Mouse (Mus musculus) kidney, postnatal 0 days (tissue): Measurements from ENCODE around the gene 2700049A03Rik. TPM values are rescaled to one million over a fixed set of nuclear protein-coding genes. Genes with fewer than 3 reads are reported as not detected.

Source experiments
- ATAC-seq: fragments of 200-750 bp; cut with Nextera tagmentation; replicated peaks from 2 replicates; pipeline ENCODE4 v1.8.0; 2017; ENCODE audit warnings: low read depth, moderate number of reproducible peaks, moderate TSS enrichment, moderate library complexity; ENCODE audit not compliant: low FRiP score
- DNase-seq: peaks from one replicate; pipeline ENCODE4 v3.0.0-alpha.2; 2016; ENCODE audit warnings: low spot score
- H3K27ac ChIP-seq: fragments of 300-500 bp; sonication (generic); 2 replicates; pipeline ENCODE4 v1.5.1; 2014; ENCODE audit warnings: mild to moderate bottlenecking
- H3K27me3 ChIP-seq: fragments of 300-500 bp; sonication (generic); 2 replicates; pipeline ENCODE4 v1.6.1; 2014; ENCODE audit warnings: low read length, mixed read lengths; ENCODE audit not compliant: insufficient read depth
- H3K36me3 ChIP-seq: fragments of 300-500 bp; sonication (generic); 2 replicates; pipeline ENCODE4 v1.6.1; 2014; ENCODE audit warnings: low read length, mixed read lengths; ENCODE audit not compliant: insufficient read depth
- H3K4me1 ChIP-seq: fragments of 300-500 bp; sonication (generic); replicated peaks from 2 replicates; pipeline ENCODE4 v1.6.1; 2014; ENCODE audit warnings: antibody characterized with exemption, low read length, mixed read lengths; ENCODE audit not compliant: insufficient read depth
- H3K4me2 ChIP-seq: fragments of 300-500 bp; sonication (generic); 2 replicates; pipeline ENCODE4 v1.6.1; 2014; ENCODE audit warnings: mild to moderate bottlenecking, low read length, moderate library complexity, mixed read lengths
- H3K4me3 ChIP-seq: fragments of 300-500 bp; sonication (generic); replicated peaks from 2 replicates; pipeline ENCODE4 v1.5.1; 2014; ENCODE audit warnings: low read depth, low read length
- H3K9ac ChIP-seq: fragments of 300-500 bp; sonication (generic); 2 replicates; pipeline ENCODE4 v1.6.1; 2014; ENCODE audit warnings: low read depth, low read length
- H3K9me3 ChIP-seq: fragments of 300-500 bp; sonication (generic); replicated peaks from 2 replicates; pipeline ENCODE4 v1.6.1; 2016; ENCODE audit warnings: low read length, inconsistent platforms, mixed read lengths
- CTCF ChIP-seq: IDR thresholded peaks from 2 replicates; pipeline ENCODE4 v1.5.1; 2016; ENCODE audit warnings: antibody characterized with exemption, low read depth, mild to moderate bottlenecking, moderate library complexity
- WGBS: fragments of 180-500 bp; shearing (Covaris S2); extraction: QIAGEN DNeasy Blood & Tissue Kit; methylation state at CpG from one replicate; pipeline ENCODE4 v1.1.7; 2014; 5-methylcytosine and 5-hydroxymethylcytosine counted together
- polyA plus RNA-seq: library from polyadenylated mRNA; unstranded; fragments of >200 nt; fragmentation: Nextera tagmentation; extraction: Ambion mirVana; gene quantifications from 2 replicates; pipeline ENCODE4 v1.2.1, GENCODE M21; 2015

Gene 2700049A03Rik
- polyA plus RNA-seq, 1 experiment from 2014 or later: 10.7 TPM

DNA sequence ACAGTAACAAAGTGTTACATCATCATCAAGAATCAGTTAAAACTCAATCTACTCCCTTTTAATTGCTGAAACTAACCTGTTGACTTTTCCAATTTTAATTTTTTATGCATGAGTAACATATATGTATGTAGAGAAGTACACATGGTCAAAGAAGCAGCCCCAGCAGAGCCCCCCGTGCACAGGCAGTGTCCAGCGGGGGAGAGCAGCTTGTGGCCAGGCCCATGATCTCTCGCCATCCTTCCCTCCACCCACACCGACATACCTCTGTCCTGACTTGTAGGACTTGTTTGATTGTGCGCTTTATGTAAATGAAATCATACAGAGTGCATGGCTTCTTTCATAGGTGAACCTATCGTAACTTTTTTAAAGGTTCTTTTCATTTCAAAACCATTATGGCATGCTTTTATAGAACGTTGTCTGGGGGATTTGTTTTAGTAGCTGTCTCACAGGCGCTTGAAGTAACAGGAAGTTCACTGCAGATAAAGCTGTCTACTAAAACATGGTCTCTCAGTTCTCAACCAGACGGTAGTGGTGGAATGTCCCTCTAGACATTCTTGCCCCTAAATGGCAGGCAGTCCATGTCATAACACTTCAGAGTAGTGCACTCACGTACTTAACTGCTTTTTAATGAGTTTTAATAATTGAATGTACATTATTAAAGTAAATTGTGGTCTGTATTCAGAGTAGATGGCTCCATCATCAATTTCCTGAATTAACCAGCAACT is 92.4 kb downstream of the 2700049A03Rik start:
- Histone ChIP-seq H3K4me3 (no peak overlapping the region), H3K36me3 (no peaks in the 10 kb centered on the region), H3K9ac (no peak overlapping the region), H3K4me2 (no peak overlapping the region), H3K27me3 (no peaks in the 10 kb centered on the region), H3K27ac (no peak overlapping the region), H3K4me1 (no peaks in the 10 kb centered on the region), H3K9me3 (no peaks in the 10 kb centered on the region)
- no peak for ATAC-seq
- TF ChIP-seq CTCF: no peak
- WGBS: 52% methylated on average over 10 of the region's 10 CpGs
- peak; percentile 68 for DNase-seq

DNA sequence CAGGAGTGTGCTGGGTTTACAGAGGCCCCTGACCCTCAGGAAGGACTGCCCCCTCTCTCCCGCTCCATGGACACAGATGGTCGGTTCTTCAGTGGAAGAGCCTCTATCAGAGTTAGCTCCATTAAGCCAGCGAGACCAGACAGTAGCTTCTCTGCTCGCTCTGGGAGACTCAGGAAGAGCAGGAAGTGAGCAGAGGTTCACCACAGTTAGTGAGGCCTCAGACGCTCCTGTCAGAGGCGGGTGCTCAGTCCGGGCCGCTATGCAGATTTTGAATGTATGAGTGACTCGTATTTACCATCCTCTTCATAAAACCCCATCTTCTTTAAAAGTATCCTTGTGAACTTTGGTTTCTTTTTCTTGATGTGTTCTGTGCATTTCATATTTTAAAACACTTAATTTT is 94.9 kb downstream of the 2700049A03Rik start:
- no peak overlapping the region for H3K4me3 ChIP-seq
- no peaks in the 10 kb centered on the region for H3K36me3 ChIP-seq
- DNase-seq (no peak), ATAC-seq (no peak)
- H3K4me1 ChIP-seq: no peaks in the 10 kb centered on the region
- no peak overlapping the region for H3K27ac ChIP-seq
- H3K27me3 ChIP-seq: no peaks in the 10 kb centered on the region
- H3K9me3 ChIP-seq: no peaks in the 10 kb centered on the region
- no peak for TF ChIP-seq CTCF
- 81% methylated on average over 9 of the region's 9 CpGs for WGBS
- no peak overlapping the region for H3K4me2 ChIP-seq
- H3K9ac ChIP-seq: no peak overlapping the region

DNA sequence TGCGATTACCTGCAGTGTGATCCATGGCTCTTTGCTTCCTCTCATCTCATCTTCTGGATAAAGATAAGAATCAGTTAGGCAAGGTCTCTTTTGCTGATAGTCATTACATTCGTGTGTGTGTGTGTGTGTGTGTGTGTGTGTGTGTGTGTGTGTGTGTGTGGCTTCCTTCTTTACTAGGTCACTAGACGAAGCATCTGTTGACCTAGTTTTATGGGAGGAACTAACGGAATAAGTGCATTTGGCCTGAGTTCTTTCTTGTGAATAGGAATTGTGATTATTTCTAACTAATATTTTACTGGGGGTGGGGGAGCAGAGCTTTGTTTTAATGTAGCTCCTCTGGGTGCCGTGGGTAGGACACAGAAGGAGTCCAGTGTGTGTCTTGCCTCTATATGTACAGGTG is 96.8 kb downstream of the 2700049A03Rik start:
- H3K27ac ChIP-seq: no peak overlapping the region
- WGBS: 69% methylated on average over 5 of the region's 5 CpGs
- H3K4me1 ChIP-seq: no peaks in the 10 kb centered on the region
- H3K9me3 ChIP-seq: no peaks in the 10 kb centered on the region
- H3K4me2 ChIP-seq: no peak overlapping the region
- no peaks in the 10 kb centered on the region for H3K27me3 ChIP-seq
- ATAC-seq (no peak), DNase-seq (no peak)
- TF ChIP-seq CTCF: no peak
- no peaks in the 10 kb centered on the region for H3K36me3 ChIP-seq
- H3K9ac ChIP-seq: no peak overlapping the region
- no peak overlapping the region for H3K4me3 ChIP-seq

DNA sequence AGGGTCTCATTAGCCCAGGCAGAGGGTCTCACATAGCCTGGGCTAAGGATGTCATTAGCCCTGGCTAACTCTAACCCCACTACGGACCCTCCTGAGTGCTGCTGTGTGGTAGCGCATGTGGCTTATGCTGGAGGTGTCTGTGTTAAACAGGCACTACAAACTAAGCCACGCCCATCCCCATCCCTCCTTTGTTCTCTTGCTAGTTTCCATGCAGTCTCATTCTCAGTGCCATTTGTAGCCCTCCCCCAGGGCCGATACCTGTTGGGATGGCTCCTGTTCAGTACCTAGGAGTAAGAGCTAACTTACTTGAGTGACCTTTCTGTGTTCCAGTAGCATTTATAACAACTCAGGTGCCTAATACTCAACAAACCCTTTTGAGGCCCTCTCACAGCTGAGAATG is 100.4 kb downstream of the 2700049A03Rik start:
- Histone ChIP-seq H3K36me3 (peaks cover 3% of the 10 kb centered on the region; the same call in 1 of the 2 replicates), H3K27me3 (no peaks in the 10 kb centered on the region), H3K9ac (no peak overlapping the region), H3K27ac (no peak overlapping the region), H3K4me3 (no peak overlapping the region), H3K4me1 (no peaks in the 10 kb centered on the region), H3K4me2 (no peak overlapping the region), H3K9me3 (peaks cover under 1% of the 10 kb centered on the region; the same call in 1 of the 2 replicates)
- TF ChIP-seq CTCF: no peak
- 91% methylated on average over 4 of the region's 4 CpGs for WGBS
- ATAC-seq: no peak
- DNase-seq: no peak

DNA sequence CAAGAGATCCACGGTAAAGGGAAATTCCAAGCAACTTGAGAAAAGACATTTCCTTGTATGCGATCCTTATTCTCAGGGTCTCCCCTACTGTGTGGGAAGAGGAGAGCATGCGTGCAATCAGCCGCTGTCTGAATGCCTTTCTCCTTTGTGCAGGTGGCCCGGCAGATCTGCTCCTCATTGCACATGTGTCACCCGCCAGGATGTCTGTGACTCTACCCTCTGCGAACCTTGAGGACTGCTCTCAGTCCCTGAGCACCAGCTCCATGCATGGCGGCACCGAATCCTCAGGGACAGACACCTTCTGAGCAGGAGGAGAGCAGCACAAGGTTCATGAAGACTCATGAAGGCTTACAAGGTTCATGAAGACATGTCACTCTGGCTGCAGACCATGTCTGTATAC is 106.1 kb downstream of the 2700049A03Rik start:
- Histone ChIP-seq H3K9ac (no peak overlapping the region), H3K27me3 (no peaks in the 10 kb centered on the region), H3K36me3 (peaks cover 13% of the 10 kb centered on the region; the same call in 1 of the 2 replicates), H3K9me3 (peaks cover 3% of the 10 kb centered on the region; the same call in 1 of the 2 replicates), H3K4me2 (no peak overlapping the region), H3K27ac (no peak overlapping the region), H3K4me1 (no peaks in the 10 kb centered on the region), H3K4me3 (no peak overlapping the region)
- DNase-seq: no peak
- ATAC-seq: no peak
- 88% methylated on average over 9 of the region's 9 CpGs for WGBS
- no peak for TF ChIP-seq CTCF

DNA sequence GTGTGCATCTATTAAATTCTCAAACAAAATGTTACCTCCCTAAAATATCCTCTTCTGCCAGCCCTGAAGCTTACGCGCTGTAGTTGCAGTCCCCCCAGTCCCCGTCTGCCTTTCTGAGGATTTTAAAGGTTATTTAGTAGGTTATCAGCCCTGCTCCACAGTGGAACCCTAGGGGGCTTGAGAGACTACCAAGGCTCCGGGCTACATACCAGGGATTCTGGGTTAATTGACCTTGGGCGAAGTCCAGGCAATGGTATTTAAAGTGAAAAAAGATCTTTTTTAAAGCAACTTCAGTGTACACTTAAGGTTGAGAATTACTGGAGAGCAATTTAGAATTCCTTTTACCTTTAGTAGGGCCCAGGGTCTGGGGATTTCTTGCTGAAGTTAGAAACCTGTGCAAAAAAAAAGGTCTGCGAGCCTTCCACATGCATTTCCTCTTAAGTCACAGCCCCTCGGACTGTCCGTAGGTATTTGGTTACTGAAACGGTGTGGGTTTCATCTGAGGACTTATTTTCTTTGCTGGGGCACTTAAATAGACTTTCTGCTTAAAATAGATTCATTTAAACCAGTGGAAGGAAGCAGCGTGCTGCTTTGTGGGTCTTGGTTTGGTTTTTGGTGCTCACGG is 108.2 kb downstream of the 2700049A03Rik start:
- peak; percentile 57 for DNase-seq
- Histone ChIP-seq H3K4me1 (peaks cover 4% of the 10 kb centered on the region; the same call in 1 of the 2 replicates), H3K4me3 (no peak overlapping the region), H3K27me3 (no peaks in the 10 kb centered on the region), H3K4me2 (no peak overlapping the region), H3K27ac (no peak overlapping the region), H3K9ac (no peak overlapping the region), H3K9me3 (peaks cover 3% of the 10 kb centered on the region; the same call in 1 of the 2 replicates), H3K36me3 (peaks cover 13% of the 10 kb centered on the region; the same call in 1 of the 2 replicates)
- ATAC-seq: no peak
- WGBS: 56% methylated on average over 11 of the region's 11 CpGs
- TF ChIP-seq CTCF: no peak
